Mouse (Mus musculus): Measurements from ENCODE around the gene Ptgds. TPM values are rescaled to one million over a fixed set of nuclear protein-coding genes. Genes with fewer than 3 reads are reported as not detected.
A peak's percentile ranks its signal among the peaks of the same experiment; 100 is the strongest.

The Ptgds gene
- polyA plus RNA-seq, 1 experiment = 47.2 TPM

- H3K36me3 ChIP-seq (ENCODE audit: control insufficient read depth, insufficient read depth, low read length) = no peaks in the 10 kb centered on the region
- TF ChIP-seq CTCF (conservative IDR thresholded peaks at IDR 0.05; ENCODE audit: insufficient read depth, insufficient read length, low read depth, low read length) = peak; percentile 67
- no peak for TF ChIP-seq POLR2A (IDR thresholded peaks at IDR 0.05; ENCODE audit: low read depth, low read length)
- no peak overlapping the region for H3K4me3 ChIP-seq (ENCODE audit: insufficient read depth, low read depth, low read length)
- 46% methylated on average over 4 of the region's 4 CpGs for WGBS
- H3K27me3 ChIP-seq (replicated peaks; ENCODE audit: control insufficient read depth, insufficient read depth, low read length) = no peaks in the 10 kb centered on the region
- no peak overlapping the region for H3K27ac ChIP-seq (ENCODE audit: insufficient read depth, low read depth, low read length)
- H3K4me1 ChIP-seq (ENCODE audit: control insufficient read depth, insufficient read depth, low read length) = peaks cover 5% of the 10 kb centered on the region; the same call in 1 of the 2 replicates
- DNase-seq = peak; percentile 62
These were observed 26.6 kb upstream of the Ptgds start for GRCm38 (mm10) chr2:25496462-25496861.

GRCm38 (mm10) chr2:25493476-25493961 lies 23.7 kb upstream of the Ptgds start, which contains the start of gene Lcn12:
TSS of gene Lcn12 (minus strand) at chr2:25493911.
- WGBS = 79% methylated on average over 5 of the region's 5 CpGs
- Histone ChIP-seq H3K27ac (ENCODE audit: insufficient read depth, low read depth, low read length) (no peak within 1 kb of the TSS), H3K4me1 (ENCODE audit: control insufficient read depth, insufficient read depth, low read length) (no peaks in the 10 kb centered on the region), H3K4me3 (ENCODE audit: insufficient read depth, low read depth, low read length) (no peak within 1 kb of the TSS), H3K36me3 (ENCODE audit: control insufficient read depth, insufficient read depth, low read length) (no peaks in the 10 kb centered on the region), H3K27me3 (replicated peaks; ENCODE audit: control insufficient read depth, insufficient read depth, low read length) (no peaks in the 10 kb centered on the region)
- peak; percentile 26 for DNase-seq
- TF ChIP-seq CTCF (conservative IDR thresholded peaks at IDR 0.05; ENCODE audit: insufficient read depth, insufficient read length, low read depth, low read length) (no peak), POLR2A (IDR thresholded peaks at IDR 0.05; ENCODE audit: low read depth, low read length) (no peak)

DNA sequence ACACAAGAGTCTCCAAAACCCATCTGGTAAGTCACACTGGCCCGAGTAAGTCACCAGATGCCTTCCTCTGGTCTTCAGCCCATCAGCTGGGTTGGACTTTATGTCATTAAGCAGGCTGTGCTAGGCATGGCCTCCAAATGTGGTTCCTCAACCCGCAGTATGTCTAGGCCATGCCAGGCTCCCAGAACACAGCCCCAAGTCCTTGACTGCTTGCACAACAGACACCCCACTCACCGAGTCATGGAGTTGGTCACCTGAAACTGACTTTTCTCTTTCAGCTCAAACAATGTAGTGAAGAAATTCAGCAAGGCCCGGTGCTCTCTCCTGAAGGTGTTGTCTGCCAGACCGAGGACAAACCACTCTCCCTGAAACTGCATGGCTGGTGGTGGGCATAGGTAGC lies 23.1 kb upstream of the Ptgds start:
- H3K27me3 ChIP-seq (replicated peaks; ENCODE audit: control insufficient read depth, insufficient read depth, low read length) = no peaks in the 10 kb centered on the region
- 88% methylated on average over 5 of the region's 5 CpGs for WGBS
- H3K4me3 ChIP-seq (ENCODE audit: insufficient read depth, low read depth, low read length) = no peak overlapping the region

DNA sequence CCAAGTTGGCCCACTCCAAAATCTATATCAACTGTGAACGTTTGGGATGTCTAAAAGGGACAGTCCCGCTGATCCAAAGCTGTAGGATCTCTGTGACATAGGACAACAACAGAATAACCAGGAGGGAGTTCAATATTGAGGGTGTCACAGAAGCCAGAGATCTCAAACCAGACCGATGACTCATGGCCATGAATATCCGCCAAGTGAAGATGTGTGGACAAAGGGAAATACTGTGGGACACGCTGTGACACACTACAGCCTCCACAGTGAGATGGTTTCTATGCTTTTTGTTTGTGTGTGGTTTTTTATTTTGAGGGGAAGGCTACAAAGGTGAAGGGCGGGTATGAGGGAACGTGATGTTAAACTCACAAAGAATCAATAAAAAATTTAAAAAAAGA lies 18.8 kb upstream of the Ptgds start:
- no peak overlapping the region for H3K4me3 ChIP-seq (ENCODE audit: insufficient read depth, low read depth, low read length)
- DNase-seq = no peak
- no peaks in the 10 kb centered on the region for H3K4me1 ChIP-seq (ENCODE audit: control insufficient read depth, insufficient read depth, low read length)
- no peak for TF ChIP-seq POLR2A (IDR thresholded peaks at IDR 0.05; ENCODE audit: low read depth, low read length)
- no peak for TF ChIP-seq CTCF (conservative IDR thresholded peaks at IDR 0.05; ENCODE audit: insufficient read depth, insufficient read length, low read depth, low read length)
- WGBS = 82% methylated on average over 7 of the region's 7 CpGs
- no peaks in the 10 kb centered on the region for H3K27me3 ChIP-seq (replicated peaks; ENCODE audit: control insufficient read depth, insufficient read depth, low read length)
- H3K27ac ChIP-seq (ENCODE audit: insufficient read depth, low read depth, low read length) = no peak overlapping the region
- no peaks in the 10 kb centered on the region for H3K36me3 ChIP-seq (ENCODE audit: control insufficient read depth, insufficient read depth, low read length)

More for the DNA sequence above, 23.1 kb upstream of the Ptgds start:
- Histone ChIP-seq H3K27ac (ENCODE audit: insufficient read depth, low read depth, low read length) (no peak overlapping the region), H3K36me3 (ENCODE audit: control insufficient read depth, insufficient read depth, low read length) (no peaks in the 10 kb centered on the region), H3K4me1 (ENCODE audit: control insufficient read depth, insufficient read depth, low read length) (no peaks in the 10 kb centered on the region)
- DNase-seq = no peak
- no peak for TF ChIP-seq CTCF (conservative IDR thresholded peaks at IDR 0.05; ENCODE audit: insufficient read depth, insufficient read length, low read depth, low read length)
- TF ChIP-seq POLR2A (IDR thresholded peaks at IDR 0.05; ENCODE audit: low read depth, low read length) = no peak

DNA sequence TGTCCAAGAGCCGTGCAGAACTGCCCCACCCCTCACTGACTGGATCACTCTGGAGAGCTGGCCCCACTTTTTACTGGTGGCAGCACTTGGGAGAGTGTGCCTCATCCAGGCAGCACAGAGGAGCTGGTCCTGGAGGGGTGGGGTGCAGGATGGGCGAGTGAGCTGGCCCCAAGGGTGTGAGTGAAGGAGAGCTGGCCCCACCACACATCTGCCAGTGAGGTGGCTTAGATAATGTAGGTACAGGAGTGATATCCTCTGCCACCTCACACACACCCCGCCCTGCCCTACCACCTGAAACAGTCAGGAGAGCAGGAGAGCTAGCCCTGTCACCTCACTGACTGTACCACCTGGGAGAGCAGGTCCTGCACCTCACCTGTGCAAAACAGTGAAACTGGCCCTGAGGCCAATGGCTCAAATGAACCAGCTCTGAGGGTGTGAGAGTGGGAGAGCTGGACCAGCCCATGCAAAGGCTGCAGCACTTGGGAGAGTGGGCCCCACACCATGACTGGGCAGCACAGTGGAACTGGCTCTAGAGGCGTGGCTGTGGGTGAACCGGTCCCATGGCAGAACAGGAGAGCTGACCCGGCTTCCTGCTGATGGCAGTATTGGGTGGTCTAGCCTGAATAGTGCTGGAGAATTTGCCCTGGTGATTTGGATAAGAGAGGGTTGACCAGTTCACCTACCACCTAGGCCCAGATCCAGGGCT lies 18.3 kb upstream of the Ptgds start:
- H3K27ac ChIP-seq (ENCODE audit: insufficient read depth, low read depth, low read length) = no peak overlapping the region
- 74% methylated on average over 6 of the region's 6 CpGs for WGBS
- no peak overlapping the region for H3K4me3 ChIP-seq (ENCODE audit: insufficient read depth, low read depth, low read length)
- DNase-seq = no peak
- no peaks in the 10 kb centered on the region for H3K27me3 ChIP-seq (replicated peaks; ENCODE audit: control insufficient read depth, insufficient read depth, low read length)
- H3K36me3 ChIP-seq (ENCODE audit: control insufficient read depth, insufficient read depth, low read length) = no peaks in the 10 kb centered on the region
- H3K4me1 ChIP-seq (ENCODE audit: control insufficient read depth, insufficient read depth, low read length) = no peaks in the 10 kb centered on the region
- no peak for TF ChIP-seq CTCF (conservative IDR thresholded peaks at IDR 0.05; ENCODE audit: insufficient read depth, insufficient read length, low read depth, low read length)
- TF ChIP-seq POLR2A (IDR thresholded peaks at IDR 0.05; ENCODE audit: low read depth, low read length) = no peak

GRCm38 (mm10) chr2:25484901-25485647 lies 15.2 kb upstream of the Ptgds start:
- Histone ChIP-seq H3K36me3 (ENCODE audit: control insufficient read depth, insufficient read depth, low read length) (no peaks in the 10 kb centered on the region), H3K4me1 (ENCODE audit: control insufficient read depth, insufficient read depth, low read length) (no peaks in the 10 kb centered on the region), H3K4me3 (ENCODE audit: insufficient read depth, low read depth, low read length) (no peak overlapping the region), H3K27me3 (replicated peaks; ENCODE audit: control insufficient read depth, insufficient read depth, low read length) (no peaks in the 10 kb centered on the region), H3K27ac (ENCODE audit: insufficient read depth, low read depth, low read length) (no peak overlapping the region)
- WGBS = 49% methylated on average over 11 of the region's 11 CpGs
- no peak for TF ChIP-seq CTCF (conservative IDR thresholded peaks at IDR 0.05; ENCODE audit: insufficient read depth, insufficient read length, low read depth, low read length)
- TF ChIP-seq POLR2A (IDR thresholded peaks at IDR 0.05; ENCODE audit: low read depth, low read length) = no peak
- peak; percentile 82 for DNase-seq

DNA sequence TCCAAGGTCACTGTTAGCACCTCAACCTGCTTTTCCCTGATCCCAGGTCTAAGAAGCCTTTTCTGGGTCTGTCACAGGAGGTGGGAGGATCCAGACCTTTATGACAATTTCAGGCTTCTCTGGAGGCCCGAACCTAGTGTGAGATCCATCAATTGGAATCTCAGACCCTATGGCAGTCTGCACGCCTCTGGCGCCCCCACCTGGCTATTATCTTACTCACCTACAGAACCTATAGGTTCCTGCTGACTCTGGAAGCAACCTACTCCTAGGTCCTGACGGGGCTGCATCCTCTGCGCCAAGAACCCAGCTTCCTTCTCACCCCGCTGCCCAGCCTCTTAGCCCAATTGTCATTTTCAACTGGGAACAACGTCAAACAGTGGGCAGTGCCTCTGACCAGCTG lies 13.1 kb upstream of the Ptgds start:
- TF ChIP-seq POLR2A (IDR thresholded peaks at IDR 0.05; ENCODE audit: low read depth, low read length) = no peak
- TF ChIP-seq CTCF (conservative IDR thresholded peaks at IDR 0.05; ENCODE audit: insufficient read depth, insufficient read length, low read depth, low read length) = peak; percentile 73
- 30% methylated on average over 7 of the region's 7 CpGs for WGBS
- peak; percentile 50 for DNase-seq

More for the DNA sequence above, 13.1 kb upstream of the Ptgds start:
- peaks cover 6% of the 10 kb centered on the region; the same call in 1 of the 2 replicates for H3K4me1 ChIP-seq (ENCODE audit: control insufficient read depth, insufficient read depth, low read length)
- H3K27ac ChIP-seq (ENCODE audit: insufficient read depth, low read depth, low read length) = no peak overlapping the region
- H3K27me3 ChIP-seq (replicated peaks; ENCODE audit: control insufficient read depth, insufficient read depth, low read length) = no peaks in the 10 kb centered on the region
- no peaks in the 10 kb centered on the region for H3K36me3 ChIP-seq (ENCODE audit: control insufficient read depth, insufficient read depth, low read length)
- no peak overlapping the region for H3K4me3 ChIP-seq (ENCODE audit: insufficient read depth, low read depth, low read length)

All from kidney, adult 2 months (tissue).